Mouse (Mus musculus) right cerebral cortex, postnatal 14 days (tissue): ENCODE measurements around the gene Prss40.
"Not testable (repeated sequence)": the region's sequence is repeated elsewhere in the genome, so short reads cannot be mapped to it uniquely, and the experiment has no call there.

Experiments used
- DNase-seq: peaks from one replicate; pipeline ENCODE4 v3.0.0; 2022

Gene Prss40

DNA sequence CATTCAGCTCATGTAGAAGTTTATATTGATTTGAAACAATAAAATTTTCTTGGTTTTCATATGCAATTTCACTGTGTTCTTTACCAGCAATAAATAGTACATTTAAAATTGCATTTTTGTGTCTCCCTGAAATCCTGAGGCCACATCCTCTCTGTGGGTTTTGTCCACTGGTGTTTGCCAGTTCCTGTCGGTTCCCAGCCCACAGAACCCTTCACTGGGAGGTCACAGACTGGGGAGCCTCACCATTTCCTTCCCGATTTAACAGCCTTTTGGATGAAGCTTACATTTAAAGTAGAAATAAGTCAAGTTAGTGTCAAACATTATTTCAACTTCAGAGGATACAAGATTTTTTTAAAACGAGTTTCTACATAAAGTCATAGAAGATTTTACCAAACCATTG lies 26.2 kb downstream of the Prss40 start:
- DNase-seq, result not testable (repeated sequence)

DNA sequence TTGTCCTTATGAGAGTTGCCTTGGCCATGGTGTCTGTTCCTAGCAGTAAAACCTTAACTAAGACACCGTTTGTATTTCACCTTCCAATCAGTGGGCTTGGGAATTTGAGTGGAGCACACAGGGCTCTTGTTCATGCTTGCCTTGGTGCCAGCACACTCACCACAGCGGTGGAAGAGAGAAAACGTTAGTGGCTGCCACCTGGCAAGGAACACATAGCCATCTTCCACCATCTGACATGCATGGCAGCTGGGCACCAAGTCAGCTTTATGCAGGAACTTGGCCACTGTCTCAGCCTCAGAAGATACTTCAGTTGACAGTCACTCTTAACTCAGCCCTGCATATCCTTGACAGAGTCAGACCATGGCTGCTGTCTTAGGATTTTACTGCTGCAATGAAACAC lies 37.1 kb downstream of the Prss40 start:
- DNase-seq, result no peak

DNA sequence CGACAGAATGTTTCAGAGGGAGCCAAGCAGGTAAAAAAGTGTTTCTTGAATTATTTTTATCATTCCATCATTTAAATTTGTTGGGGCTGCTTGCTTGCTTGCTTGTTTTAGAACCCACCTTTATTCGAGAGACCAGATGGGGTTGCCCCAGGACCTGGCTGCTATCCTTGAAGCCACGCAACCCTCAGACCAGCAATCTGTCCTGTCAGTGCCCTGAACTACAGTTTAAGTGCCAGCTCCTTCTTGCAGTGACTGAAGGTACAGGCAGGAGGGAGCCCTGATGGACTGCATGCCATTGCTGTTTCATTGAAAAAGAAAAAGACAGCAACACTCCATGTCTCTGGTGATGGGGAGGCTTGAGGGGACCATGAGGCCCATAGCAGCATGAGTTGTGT lies 37.9 kb downstream of the Prss40 start:
- no peak for DNase-seq

DNA sequence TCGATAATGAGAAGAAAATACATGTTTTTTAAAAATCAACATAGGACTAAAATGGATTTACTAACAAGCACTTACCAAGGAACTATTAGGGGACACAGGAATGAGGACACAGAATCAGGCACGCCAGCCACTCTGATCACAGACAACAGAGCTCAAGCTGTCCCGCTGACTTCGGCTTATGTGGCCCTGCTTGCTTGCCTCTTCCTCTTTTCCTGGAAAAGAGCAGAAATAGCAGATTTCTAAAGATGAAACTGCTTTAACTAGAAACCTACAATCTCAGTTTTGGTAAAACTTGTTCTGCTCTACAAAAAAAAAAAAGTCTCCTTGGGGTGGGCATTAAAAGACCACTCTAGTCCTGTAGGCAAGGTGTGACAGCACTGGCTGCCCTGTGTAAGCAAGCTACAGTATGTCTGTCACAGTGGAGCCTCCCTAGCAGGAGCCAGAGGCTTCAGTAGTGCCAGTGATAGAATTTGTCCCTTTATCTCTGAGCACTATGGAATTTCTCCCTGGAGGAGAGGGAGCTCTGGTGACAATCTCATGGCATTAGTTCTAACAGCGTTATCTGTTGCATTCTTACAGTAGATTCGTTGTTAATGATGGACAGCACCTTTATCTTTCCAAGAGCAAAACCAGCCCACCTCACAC lies 38.4 kb downstream of the Prss40 start:
- no peak for DNase-seq

DNA sequence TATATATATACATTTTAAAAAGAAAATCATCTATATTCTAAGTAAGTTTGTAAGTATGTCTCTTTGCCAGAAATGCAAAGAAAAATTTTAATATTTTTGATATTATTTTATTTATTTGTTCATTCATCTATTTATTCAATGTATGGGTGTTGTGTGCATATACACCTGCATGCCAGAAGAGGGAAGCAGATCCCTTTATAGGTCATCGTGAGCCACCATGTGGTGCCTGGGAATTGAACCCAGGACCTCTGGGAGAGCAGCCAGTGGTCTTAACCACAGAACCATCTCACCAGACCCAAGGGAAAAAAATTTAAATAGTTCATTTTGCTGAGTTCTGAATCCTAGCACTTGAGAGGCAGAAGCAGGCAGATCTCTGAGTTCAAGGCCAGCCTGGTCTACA lies 42.5 kb downstream of the Prss40 start:
- no peak for DNase-seq

DNA sequence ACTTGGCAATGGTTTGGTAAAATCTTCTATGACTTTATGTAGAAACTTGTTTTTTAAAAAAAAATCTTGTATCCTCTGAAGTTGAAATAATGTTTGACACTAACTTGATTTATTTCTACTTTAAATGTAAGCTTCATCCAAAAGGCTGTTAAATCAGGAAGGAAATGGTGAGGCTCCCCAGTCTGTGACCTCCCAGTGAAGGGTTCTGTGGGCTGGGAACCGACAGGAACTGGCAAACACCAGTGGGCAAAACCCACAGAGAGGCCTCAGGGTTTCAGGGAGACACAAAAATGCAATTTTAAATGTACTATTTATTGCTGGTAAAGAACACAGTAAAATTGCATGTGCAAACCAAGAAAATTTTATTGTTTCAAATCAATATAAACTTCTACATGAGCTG lies 42.9 kb downstream of the Prss40 start:
- DNase-seq, result not testable (repeated sequence)

DNA sequence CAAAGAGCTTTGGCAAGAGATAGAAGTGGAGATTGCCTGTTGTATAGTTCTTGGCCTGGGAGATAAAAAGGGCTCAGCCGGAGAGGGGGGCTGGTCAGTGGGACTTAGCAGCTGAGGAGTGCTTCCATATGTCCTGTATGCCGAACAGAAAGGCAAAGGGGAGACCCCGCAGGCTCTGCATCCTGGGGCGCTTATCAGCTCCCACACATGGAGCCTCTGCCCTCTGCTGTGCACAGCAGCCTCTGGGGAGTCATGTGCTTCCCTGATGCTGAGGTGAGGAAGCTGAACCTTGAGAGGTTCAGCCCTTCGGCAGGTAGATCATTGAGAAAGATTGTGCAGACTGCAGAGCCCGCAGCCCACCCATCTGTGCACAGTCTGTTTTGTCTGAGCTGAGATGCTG lies 43.4 kb downstream of the Prss40 start:
- not testable (repeated sequence) for DNase-seq

DNA sequence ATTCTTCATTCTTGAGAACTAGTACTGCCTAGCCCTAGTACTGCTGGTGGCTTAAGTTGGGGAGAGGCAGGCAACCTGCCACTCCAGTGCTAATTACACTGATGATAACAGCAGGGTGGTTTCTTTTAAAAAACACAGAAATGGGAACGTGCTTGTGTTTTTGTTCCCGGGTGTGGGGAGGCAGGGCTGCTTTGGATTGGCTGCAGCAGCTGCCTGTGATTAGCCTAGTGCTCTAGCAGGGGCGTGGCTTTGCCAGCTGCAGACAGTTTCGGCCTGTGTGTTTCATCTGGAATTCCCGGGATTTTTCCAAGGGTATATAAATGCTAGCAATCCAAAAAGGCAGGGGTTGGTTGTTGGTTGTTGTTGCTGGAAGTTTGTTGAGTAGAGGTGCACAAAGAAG lies 44.1 kb downstream of the Prss40 start:
- DNase-seq, result no peak

DNA sequence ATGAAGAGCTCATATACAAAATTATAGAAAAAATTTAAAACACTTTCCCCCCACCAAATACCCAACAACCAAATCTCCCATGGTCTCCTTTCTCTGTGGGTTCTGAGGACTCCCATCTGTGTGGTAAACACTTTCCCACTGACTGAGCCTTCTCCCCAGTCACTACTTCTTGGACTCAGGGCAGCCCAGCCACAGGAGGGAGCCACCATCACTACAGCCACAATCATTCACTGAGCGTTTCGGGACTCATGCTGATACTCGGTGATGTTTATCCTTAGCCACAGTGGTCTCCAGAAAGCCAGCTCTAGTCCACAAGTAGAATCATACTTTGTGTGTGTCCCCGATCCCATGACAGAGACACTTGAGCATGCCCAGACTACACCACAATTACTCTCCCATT lies 47.7 kb downstream of the Prss40 start:
- no peak for DNase-seq

DNA sequence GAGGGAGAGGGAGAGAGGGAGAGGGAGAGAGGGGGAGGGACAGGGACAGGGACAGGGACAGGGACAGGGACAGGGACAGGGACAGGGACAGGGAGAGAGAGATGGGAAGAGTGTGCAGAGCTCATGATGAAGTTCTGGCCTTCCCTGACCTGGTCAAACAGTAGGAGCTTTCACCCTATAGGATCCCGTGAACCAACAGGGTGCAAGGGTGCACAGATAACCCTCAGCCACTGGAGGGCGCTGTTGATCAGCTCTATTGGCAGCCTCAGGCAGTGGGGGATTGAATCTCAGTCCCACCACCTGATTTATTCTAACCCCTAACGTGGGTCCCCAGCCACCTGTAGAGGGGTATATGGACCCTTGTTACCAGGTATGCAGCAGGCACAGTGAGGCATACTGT lies 49.7 kb downstream of the Prss40 start:
- peak; percentile 63 for DNase-seq

DNA sequence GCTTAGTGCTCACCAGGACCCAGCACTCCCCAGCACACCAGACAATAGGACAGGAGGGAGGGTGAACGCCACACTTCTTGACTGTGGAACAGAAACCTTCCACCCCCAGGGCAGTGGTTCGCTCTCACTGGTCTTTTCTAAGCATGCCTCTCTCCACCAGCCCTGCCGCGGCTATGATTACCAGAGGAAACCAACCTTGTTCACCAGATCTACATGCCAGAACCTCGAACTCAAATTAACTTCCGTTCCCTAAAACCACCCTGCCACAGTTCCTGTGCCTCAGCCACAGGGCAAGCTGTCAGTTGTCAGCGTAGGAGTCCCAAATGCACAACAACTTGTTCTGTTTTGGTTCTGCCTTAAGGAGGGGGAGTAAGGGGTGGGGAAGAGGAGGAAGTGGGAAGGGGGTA lies 50.2 kb downstream of the Prss40 start:
- no peak for DNase-seq

DNA sequence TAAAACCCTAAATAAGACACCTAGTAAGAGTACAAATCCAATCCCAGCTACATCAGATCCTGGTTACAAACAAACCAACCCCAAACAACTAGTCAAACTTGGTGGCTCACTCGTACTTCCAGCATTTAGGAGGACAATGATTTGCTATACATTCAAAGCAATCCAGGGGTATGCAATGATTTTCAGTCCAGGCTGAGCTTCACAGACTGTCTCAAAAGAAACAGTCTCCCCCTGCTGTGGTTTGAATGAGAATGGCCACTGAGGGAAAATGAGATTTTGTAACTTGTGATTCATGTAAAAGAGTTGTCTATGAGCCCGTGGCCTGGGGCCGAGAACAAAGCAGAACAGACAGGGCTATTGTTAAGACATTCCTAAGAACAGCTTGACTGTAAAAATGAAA lies 52.8 kb downstream of the Prss40 start:
- DNase-seq, result no peak

DNA sequence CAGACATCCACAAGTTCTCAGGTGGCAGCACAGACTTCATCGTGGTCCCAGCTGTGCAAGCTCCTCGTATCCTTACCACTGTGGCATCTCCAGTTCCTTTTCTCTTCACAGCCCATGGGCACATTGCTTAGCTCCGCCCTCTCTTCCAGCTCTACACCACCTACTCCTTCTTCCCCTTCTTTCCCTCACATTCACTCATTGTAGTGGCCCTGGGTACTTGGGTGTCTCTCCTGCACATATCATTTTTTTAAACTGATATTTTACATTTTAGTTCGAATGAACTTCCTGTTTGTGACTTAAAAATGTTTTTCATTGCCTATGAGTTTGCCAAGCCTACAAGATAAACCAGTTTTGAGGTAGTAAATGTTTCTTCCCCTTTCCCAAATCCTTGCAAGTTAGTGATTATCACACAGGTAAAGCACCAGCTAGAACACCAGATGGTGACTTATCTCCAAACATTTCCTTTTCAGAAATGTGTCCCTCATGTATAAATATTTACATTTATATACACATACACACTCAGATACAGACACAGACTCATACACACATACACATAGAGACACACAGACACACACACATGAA lies 54.7 kb downstream of the Prss40 start:
- no peak for DNase-seq

DNA sequence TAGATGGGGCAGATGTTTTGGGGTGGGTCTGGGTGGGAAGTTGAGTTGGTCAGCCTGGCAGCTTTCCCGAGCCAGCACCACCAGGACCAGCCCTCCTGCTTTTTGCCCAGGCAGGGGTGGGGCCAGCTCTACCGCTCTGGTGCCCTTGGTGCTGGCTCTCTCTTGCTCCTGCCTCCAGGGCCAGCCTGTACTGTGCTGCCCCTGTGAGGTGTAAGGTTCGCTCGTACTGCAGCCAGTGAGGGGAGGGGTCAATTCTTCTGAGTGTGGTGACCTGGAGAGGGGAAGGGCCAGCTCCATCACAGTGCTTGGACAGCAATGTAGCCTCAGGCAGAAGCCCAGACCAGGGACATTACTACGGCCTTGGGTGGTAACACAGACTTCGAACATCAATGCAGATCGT lies 55.4 kb downstream of the Prss40 start:
- no peak for DNase-seq

DNA sequence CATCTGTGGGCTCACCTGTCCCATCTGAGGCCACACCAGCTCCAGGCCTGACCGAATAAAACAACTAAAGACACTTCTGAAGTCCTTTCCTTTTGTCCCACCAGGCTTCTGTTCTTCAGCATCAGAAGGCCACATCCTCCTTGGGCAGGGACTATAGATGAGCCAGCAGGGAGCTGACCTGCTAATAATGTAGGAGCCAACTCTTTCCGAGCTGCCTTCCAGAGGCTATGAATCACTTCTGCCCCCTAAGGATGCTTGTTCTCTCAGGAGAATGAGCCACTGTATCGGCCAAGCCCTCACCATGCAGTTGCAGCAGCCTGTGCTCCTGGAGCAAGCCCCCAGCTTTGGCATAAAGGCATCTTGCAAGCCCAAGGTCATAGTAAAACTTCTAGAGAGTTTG lies 57.8 kb downstream of the Prss40 start:
- no peak for DNase-seq
